Mouse (Mus musculus): ENCODE measurements around the gene Pid1. TPM values are rescaled to one million over a fixed set of nuclear protein-coding genes. Genes with fewer than 3 reads are reported as not detected.

Gene Pid1
- polyA plus RNA-seq, 1 experiment from 2014 or later: 38.9 TPM

DNA sequence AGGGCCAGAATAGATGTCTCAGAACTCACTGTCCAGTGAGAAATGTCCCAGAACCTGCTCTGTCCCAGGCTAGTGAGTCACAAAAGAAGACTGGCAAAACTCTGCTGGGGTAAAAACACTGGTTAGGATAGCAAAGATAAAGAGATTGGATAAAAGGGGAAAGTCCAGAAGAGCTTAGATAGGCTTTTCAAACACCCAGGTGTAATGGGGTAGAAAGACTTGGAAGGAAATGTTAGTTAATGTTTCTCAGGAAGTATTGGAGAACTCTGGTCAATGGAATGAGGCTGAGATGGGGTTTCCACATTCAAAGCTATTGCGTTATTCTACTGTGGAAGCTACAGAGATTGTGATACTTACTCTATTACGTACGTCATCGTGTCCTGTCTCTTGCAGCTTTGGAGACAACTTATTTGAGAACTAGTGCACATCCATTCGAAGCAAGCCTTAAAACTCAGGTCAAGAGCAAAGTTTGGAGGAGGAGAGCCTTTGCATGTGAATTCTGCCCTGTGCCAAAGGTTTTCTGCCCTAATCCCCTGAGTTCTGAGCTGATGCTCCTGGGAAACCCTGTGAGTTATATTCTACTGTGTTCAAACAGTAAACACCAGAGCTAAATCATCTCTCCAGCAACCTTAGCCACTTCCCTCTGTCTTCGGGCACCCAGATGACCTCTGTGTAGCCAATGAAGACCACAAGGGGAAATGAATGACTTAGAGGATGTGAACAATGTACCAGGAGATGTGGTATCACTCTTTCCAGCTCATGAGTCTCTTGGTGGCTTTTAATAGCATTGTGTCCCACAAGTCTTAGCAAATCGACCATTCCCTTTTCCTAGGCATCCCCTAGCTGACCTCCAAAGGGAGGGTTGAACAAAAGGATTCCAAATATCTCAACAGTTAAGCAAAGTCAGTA, 1.0 kb downstream of the Pid1 start:
- no peak overlapping the region for H3K9ac ChIP-seq (replicated peaks)
- H3K9me3 ChIP-seq (ENCODE audit: low read length): no peaks in the 10 kb centered on the region
- DNase-seq (no peak), ATAC-seq (no peak)
- H3K36me3 ChIP-seq (replicated peaks; ENCODE audit: insufficient read depth, low read length): no peaks in the 10 kb centered on the region
- WGBS (ENCODE audit: insufficient replicate concordance): 39% methylated on average over 7 of the region's 7 CpGs
- H3K4me1 ChIP-seq (ENCODE audit: insufficient read depth): peaks cover 10% of the 10 kb centered on the region
- H3K4me3 ChIP-seq (ENCODE audit: low read depth, low read length): no peak overlapping the region
- H3K4me2 ChIP-seq (ENCODE audit: low read depth, low read length): no peak overlapping the region
- no peak overlapping the region for H3K27ac ChIP-seq (ENCODE audit: low read depth)
- no peaks in the 10 kb centered on the region for H3K27me3 ChIP-seq (ENCODE audit: insufficient read depth, low read length)
- no peak for TF ChIP-seq EP300 (IDR thresholded peaks at IDR 0.05; ENCODE audit: low read depth)
- no peak for TF ChIP-seq CTCF (IDR thresholded peaks at IDR 0.05; ENCODE audit: low read depth)

DNA sequence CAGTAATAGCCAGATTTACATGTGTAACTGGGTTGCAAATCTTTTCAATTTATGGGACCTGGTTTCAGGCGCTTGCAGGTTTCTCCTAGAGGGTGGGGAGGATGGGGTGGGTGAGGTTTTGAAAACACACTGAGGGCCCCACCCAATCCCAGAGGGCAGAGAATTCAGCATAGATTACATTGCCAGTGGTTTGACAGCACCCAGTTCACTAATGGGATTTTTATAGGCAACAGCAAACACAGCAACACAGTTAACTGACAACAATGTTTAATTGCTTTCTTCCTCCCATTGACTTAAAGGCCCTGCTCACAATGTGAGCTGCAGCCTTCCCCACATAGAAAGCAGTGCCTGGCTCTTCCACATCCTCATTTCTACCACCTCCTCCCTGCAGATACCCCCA, 1.8 kb downstream of the Pid1 start:
- Histone ChIP-seq H3K4me2 (ENCODE audit: low read depth, low read length) (no peak overlapping the region), H3K9ac (replicated peaks) (no peak overlapping the region), H3K27ac (ENCODE audit: low read depth) (no peak overlapping the region), H3K4me3 (ENCODE audit: low read depth, low read length) (no peak overlapping the region), H3K27me3 (ENCODE audit: insufficient read depth, low read length) (no peaks in the 10 kb centered on the region), H3K4me1 (ENCODE audit: insufficient read depth) (peaks cover 10% of the 10 kb centered on the region), H3K36me3 (replicated peaks; ENCODE audit: insufficient read depth, low read length) (no peaks in the 10 kb centered on the region), H3K9me3 (ENCODE audit: low read length) (no peaks in the 10 kb centered on the region)
- DNase-seq (no peak), ATAC-seq (no peak)
- 71% methylated on average over 1 of the region's 1 CpGs for WGBS (ENCODE audit: insufficient replicate concordance)
- TF ChIP-seq CTCF (IDR thresholded peaks at IDR 0.05; ENCODE audit: low read depth): no peak
- no peak for TF ChIP-seq EP300 (IDR thresholded peaks at IDR 0.05; ENCODE audit: low read depth)

DNA sequence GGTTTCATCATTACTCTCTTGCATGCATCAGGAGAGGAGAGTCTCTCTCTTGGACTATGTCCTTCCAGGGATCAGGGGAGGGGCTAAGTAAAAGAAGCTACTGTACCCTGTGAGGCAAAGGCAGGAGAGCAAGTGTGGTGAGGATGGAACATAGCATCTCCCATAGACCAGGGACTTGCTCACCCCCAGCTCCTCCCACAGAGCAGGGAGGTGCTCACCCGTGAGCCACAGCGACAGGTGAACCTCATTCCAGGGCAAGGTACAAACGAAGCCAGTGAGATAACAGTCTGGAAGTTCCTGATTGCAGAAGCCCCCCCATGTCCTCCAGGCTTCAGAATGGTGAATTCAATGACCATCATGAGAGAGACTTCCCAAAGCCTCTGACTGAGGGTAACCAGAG, 2.6 kb downstream of the Pid1 start:
- TF ChIP-seq EP300 (IDR thresholded peaks at IDR 0.05; ENCODE audit: low read depth): no peak
- no peak for TF ChIP-seq CTCF (IDR thresholded peaks at IDR 0.05; ENCODE audit: low read depth)
- no peak overlapping the region for H3K9ac ChIP-seq (replicated peaks)
- ATAC-seq (no peak), DNase-seq (no peak)
- H3K27ac ChIP-seq (ENCODE audit: low read depth): no peak overlapping the region
- no peaks in the 10 kb centered on the region for H3K27me3 ChIP-seq (ENCODE audit: insufficient read depth, low read length)
- H3K4me2 ChIP-seq (ENCODE audit: low read depth, low read length): no peak overlapping the region
- no peaks in the 10 kb centered on the region for H3K36me3 ChIP-seq (replicated peaks; ENCODE audit: insufficient read depth, low read length)
- no peak overlapping the region for H3K4me3 ChIP-seq (ENCODE audit: low read depth, low read length)
- H3K9me3 ChIP-seq (ENCODE audit: low read length): no peaks in the 10 kb centered on the region
- 37% methylated on average over 3 of the region's 3 CpGs for WGBS (ENCODE audit: insufficient replicate concordance)
- H3K4me1 ChIP-seq (ENCODE audit: insufficient read depth): peaks cover 10% of the 10 kb centered on the region

DNA sequence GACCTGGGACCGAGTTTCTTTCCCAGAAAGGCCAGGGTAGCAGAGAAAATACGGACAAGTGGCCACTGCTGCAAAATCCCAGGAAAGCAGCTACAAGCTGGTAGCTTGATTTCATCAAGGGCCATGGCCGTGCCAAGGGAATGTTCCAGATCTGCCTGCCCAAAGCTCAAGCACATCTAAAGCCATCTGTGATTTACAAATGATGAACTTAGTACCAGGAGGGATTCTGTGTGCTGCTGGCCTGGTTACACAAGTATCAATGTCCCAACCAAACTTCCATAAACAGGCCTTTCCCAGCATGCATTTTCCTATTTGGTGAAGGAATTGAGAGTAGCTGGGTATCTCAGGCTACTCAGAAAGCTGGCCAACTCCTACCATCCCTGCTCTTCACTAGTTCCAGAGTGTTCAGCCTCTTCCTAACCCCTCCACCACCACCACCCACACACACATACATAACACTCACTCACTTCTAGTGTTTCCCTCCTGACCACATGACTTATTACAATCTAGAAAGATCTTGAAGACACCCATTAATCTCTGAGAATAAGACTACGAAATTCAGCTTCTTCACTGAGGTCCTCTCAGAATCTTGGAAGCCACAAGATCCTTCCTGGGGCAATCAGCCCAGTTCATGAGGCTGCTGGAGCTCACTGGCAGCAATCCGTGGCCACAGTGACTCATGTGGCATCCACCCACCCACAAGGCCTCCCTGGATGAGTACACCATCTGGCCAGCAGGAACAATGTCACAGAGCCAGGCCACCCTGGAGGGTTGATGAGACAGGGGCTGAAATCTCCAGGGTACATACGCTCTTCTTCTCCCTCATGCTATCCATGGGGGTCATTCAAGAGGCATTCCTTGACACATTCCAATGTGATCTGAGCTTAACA, 4.1 kb downstream of the Pid1 start:
- ATAC-seq (no peak), DNase-seq (no peak)
- Histone ChIP-seq H3K4me3 (ENCODE audit: low read depth, low read length) (no peak overlapping the region), H3K9ac (replicated peaks) (no peak overlapping the region), H3K36me3 (replicated peaks; ENCODE audit: insufficient read depth, low read length) (no peaks in the 10 kb centered on the region), H3K27me3 (ENCODE audit: insufficient read depth, low read length) (no peaks in the 10 kb centered on the region), H3K27ac (ENCODE audit: low read depth) (no peak overlapping the region), H3K9me3 (ENCODE audit: low read length) (no peaks in the 10 kb centered on the region), H3K4me2 (ENCODE audit: low read depth, low read length) (no peak overlapping the region), H3K4me1 (ENCODE audit: insufficient read depth) (peaks cover 10% of the 10 kb centered on the region)
- WGBS (ENCODE audit: insufficient replicate concordance): 72% methylated on average over 6 of the region's 6 CpGs
- TF ChIP-seq CTCF (IDR thresholded peaks at IDR 0.05; ENCODE audit: low read depth) (no peak), EP300 (IDR thresholded peaks at IDR 0.05; ENCODE audit: low read depth) (no peak)

DNA sequence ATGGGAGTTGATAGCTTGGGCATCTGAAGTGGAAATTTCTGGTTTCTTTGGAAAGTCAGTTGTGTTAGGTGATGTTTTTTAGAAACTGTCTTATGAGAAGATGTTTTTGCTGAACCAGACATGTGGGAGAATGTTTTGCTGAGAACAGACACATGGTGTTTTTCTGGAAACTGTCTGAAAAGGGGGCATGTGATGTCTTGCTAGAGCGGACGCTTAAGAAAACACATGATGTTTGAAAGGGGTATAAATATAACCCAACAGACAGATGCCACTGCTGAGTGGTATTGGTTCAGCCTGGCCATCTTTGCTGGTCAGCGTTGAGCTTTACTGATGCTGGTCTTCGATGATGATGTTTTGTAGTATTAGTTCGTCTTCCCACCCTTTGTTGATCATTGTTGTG, 6.8 kb downstream of the Pid1 start:
- Histone ChIP-seq H3K27me3 (ENCODE audit: insufficient read depth, low read length) (no peaks in the 10 kb centered on the region), H3K4me2 (ENCODE audit: low read depth, low read length) (no peak overlapping the region), H3K9me3 (ENCODE audit: low read length) (no peaks in the 10 kb centered on the region), H3K27ac (ENCODE audit: low read depth) (no peak overlapping the region), H3K4me3 (ENCODE audit: low read depth, low read length) (no peak overlapping the region), H3K36me3 (replicated peaks; ENCODE audit: insufficient read depth, low read length) (no peaks in the 10 kb centered on the region), H3K9ac (replicated peaks) (no peak overlapping the region), H3K4me1 (ENCODE audit: insufficient read depth) (0 out of 2 replicates have a peak, but pooled peaks cover 4% of the 10 kb centered on the region)
- ATAC-seq: no peak
- WGBS (ENCODE audit: insufficient replicate concordance): 76% methylated on average over 5 of the region's 5 CpGs
- no peak for DNase-seq
- no peak for TF ChIP-seq CTCF (IDR thresholded peaks at IDR 0.05; ENCODE audit: low read depth)
- no peak for TF ChIP-seq EP300 (IDR thresholded peaks at IDR 0.05; ENCODE audit: low read depth)

DNA sequence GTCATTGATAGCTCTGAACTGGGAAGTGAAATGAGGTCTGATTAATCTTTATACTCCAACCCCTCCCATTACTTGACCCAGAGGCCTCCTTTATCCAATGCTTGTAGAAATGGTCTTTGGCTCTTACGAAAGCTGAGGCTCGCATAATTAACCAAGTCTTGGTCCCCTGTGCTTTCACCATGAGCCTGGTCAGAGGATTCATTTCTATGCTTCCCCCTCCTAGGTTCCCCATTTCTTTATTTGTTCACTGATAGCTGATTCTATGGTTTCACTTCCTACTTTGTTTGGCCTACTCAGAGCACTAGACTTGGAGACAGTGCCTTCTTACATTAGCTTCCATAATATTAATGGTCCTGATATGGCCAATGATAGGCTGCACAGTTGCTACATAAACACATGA, 13.7 kb downstream of the Pid1 start:
- H3K4me2 ChIP-seq (ENCODE audit: low read depth, low read length): no peak overlapping the region
- 73% methylated on average over 2 of the region's 2 CpGs for WGBS (ENCODE audit: insufficient replicate concordance)
- DNase-seq: no peak

More for the DNA sequence above, 13.7 kb downstream of the Pid1 start:
- Histone ChIP-seq H3K27ac (ENCODE audit: low read depth) (no peak overlapping the region), H3K4me1 (ENCODE audit: insufficient read depth) (no peaks in the 10 kb centered on the region), H3K27me3 (ENCODE audit: insufficient read depth, low read length) (no peaks in the 10 kb centered on the region), H3K9ac (replicated peaks) (no peak overlapping the region), H3K9me3 (ENCODE audit: low read length) (no peaks in the 10 kb centered on the region), H3K4me3 (ENCODE audit: low read depth, low read length) (no peak overlapping the region), H3K36me3 (replicated peaks; ENCODE audit: insufficient read depth, low read length) (no peaks in the 10 kb centered on the region)
- ATAC-seq: peak; percentile 64
- TF ChIP-seq EP300 (IDR thresholded peaks at IDR 0.05; ENCODE audit: low read depth): no peak
- TF ChIP-seq CTCF (IDR thresholded peaks at IDR 0.05; ENCODE audit: low read depth): no peak

Measured in liver, postnatal 0 days (tissue).